Mouse (Mus musculus) spleen, adult 2 months (tissue): ENCODE data around the gene Kmt2d.

Experiments
- CTCF ChIP-seq: fragments of 200-500 bp; IDR thresholded peaks from 2 replicates; pipeline ENCODE4 v1.5.1; 2011; ENCODE audit warnings: mild to moderate bottlenecking, inconsistent platforms; ENCODE audit not compliant: insufficient read depth, insufficient read length, insufficient replicate concordance; ENCODE audit errors: extremely low read depth
- POLR2A ChIP-seq: fragments of 200-500 bp; IDR thresholded peaks from 2 replicates; pipeline ENCODE4 v1.6.1; 2011; ENCODE audit warnings: low read depth, low read length, inconsistent platforms

DNA sequence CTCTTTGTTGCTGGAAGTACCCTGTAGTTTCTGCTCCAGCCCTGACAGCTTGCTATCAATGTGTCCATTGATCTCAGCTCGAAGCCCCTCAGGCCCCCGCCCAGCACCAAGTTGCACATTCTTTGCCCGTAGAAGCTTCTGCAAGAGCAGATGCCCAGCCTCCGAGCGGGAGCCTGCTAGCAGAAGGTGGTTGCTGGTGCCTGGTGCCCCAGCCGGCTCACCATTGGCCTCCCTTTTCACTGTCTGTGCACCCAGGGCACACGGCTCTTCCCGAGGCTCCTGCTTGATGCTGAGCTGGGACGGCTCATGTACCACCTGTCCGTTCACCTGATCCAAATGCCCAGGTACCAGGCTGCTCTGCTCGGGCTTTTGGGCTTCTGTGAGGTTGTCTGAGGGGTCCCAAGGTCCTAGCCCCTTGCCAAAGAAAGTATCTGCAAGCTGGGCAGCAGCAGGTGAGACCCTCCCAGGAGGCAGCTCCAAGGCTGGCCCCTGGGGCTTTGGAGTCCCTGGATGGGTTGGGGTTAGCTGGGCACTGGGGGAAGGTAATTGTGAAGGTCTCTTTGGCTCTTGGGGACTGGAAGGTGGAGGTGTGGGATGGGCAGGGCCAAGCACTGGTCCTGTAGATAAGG lies 27.3 kb downstream of the Kmt2d start:
- no peak for TF ChIP-seq POLR2A
- TF ChIP-seq CTCF, result no peak
